Mouse (Mus musculus): ENCODE data around the gene Chil6. TPM values are rescaled to one million over a fixed set of nuclear protein-coding genes. Genes with fewer than 3 reads are reported as not detected.
A peak's percentile ranks its signal among the peaks of the same experiment; 100 is the strongest.

Gene Chil6
- total RNA-seq (2014; fragmentation: Nextera tagmentation): not detected in 2 replicates
- not detected in 2 replicates for total RNA-seq (2017)

- no peak for ATAC-seq (replicated peaks; ENCODE audit: low FRiP score, low TSS enrichment, poor library complexity, severe bottlenecking)
These were observed at the start of gene Chil6 for GRCm38 (mm10) chr3:106406082-106406481. Gene Chil6 (minus strand): TSS chr3:106406182.

GRCm38 (mm10) chr3:106452616-106453015 lies 46.6 kb upstream of the Chil6 start:
- peak; percentile 73; the same call in 1 of the 2 replicates for ATAC-seq (replicated peaks; ENCODE audit: low FRiP score, low TSS enrichment, poor library complexity, severe bottlenecking)

GRCm38 (mm10) chr3:106449567-106449966 lies 43.6 kb upstream of the Chil6 start:
- ATAC-seq (replicated peaks; ENCODE audit: low FRiP score, low TSS enrichment, poor library complexity, severe bottlenecking): no peak

- no peak for ATAC-seq (replicated peaks; ENCODE audit: low FRiP score, low TSS enrichment, poor library complexity, severe bottlenecking)
These were observed 43.0 kb upstream of the Chil6 start for GRCm38 (mm10) chr3:106448995-106449394.

GRCm38 (mm10) chr3:106448571-106448970 lies 42.6 kb upstream of the Chil6 start:
- peak; percentile 94 for ATAC-seq (replicated peaks; ENCODE audit: low FRiP score, low TSS enrichment, poor library complexity, severe bottlenecking)

Other genes with a start within 250 kb of the Chil6 start
- gene Chil3, start 238.6 kb downstream of the Chil6 start, total RNA-seq (2014; fragmentation: Nextera tagmentation): 47.1 TPM in 1 of 2 replicates, not detected in the other
- gene Chil3, start 238.6 kb downstream of the Chil6 start, total RNA-seq (2017): 3.2 and 10.7 TPM in 2 replicates
- not detected in 2 replicates for gene Chil4, start 186.7 kb downstream of the Chil6 start, total RNA-seq (2014; fragmentation: Nextera tagmentation)
- not detected in 2 replicates for gene Chil4, start 186.7 kb downstream of the Chil6 start, total RNA-seq (2017)
- gene Dennd2d, start 76.2 kb upstream of the Chil6 start, total RNA-seq (2014; fragmentation: Nextera tagmentation): 13.9 and 15.1 TPM in 2 replicates
- gene Dennd2d, start 76.2 kb upstream of the Chil6 start, total RNA-seq (2017): 4.7 and 13.1 TPM in 2 replicates
- 19.7 and 38.4 TPM in 2 replicates for gene Dram2, start 141.6 kb upstream of the Chil6 start, total RNA-seq (2014; fragmentation: Nextera tagmentation)
- gene Dram2, start 141.6 kb upstream of the Chil6 start, total RNA-seq (2017): 24.7 and 41.6 TPM in 2 replicates
- 18.1 and 28.3 TPM in 2 replicates for gene Cept1, start 141.6 kb upstream of the Chil6 start, total RNA-seq (2014; fragmentation: Nextera tagmentation)
- 42.5 and 49.3 TPM in 2 replicates for gene Cept1, start 141.6 kb upstream of the Chil6 start, total RNA-seq (2017)